Mouse (Mus musculus) lung, postnatal 0 days (tissue): ENCODE measurements at regions not wholly inside any gene's neighbourhood (a gene's known extent, or its start where the extent isn't known, plus 50 kb on each side); places are given as distances from the start of the nearest gene placed in this dataset.

Experiments used
- CTCF ChIP-seq: IDR thresholded peaks from 2 replicates; pipeline ENCODE4 v1.5.1; 2016; ENCODE audit warnings: antibody characterized with exemption, mild to moderate bottlenecking
- EP300 ChIP-seq: IDR thresholded peaks from 2 replicates; pipeline ENCODE4 v1.6.1; 2016; ENCODE audit warnings: antibody characterized with exemption, mild to moderate bottlenecking, control low read depth

- TF ChIP-seq CTCF = no peak
- TF ChIP-seq EP300 = no peak
Measured at GRCm38 (mm10) chr9:46389741-46390140, 70.0 kb upstream of the 4931429L15Rik start.
